8 mouse cellular contexts compared by ENCODE assay signal in genomic region chr11:22437140-22437850, GRCm38 (mm10).
DNase-seq lines count a peak whose midpoint lies in the region; ATAC-seq and TF ChIP-seq lines count a peak whose summit lies in the region.

No protein-coding gene starts in this region.

- no peaks in the 10 kb centered on the region for H3K9me3 ChIP-seq in hindbrain, embryonic 13.5 days
- no peaks in the 10 kb centered on the region for H3K9me3 ChIP-seq in stomach, embryonic 15.5 days

- peak; percentile 71 for TF ChIP-seq CTCF in gastrocnemius, adult 2 months (IDR thresholded peaks at IDR 0.05)

- intact Hi-C loops in gastrocnemius, adult 2 months (cut with DNase I), result loop anchor here (5.0 kb wide), 4 partner anchors 65 to 210 kb away; no protein-coding TSS in a partner anchor
- intact Hi-C loops in left cerebral cortex, postnatal 10 days (cut with DNase I), result no loop called here

- peak overlapping the region; percentile 96 for H3K27ac ChIP-seq in gastrocnemius, adult 2 months
- no peak overlapping the region for H3K27ac ChIP-seq in hindbrain, embryonic 13.5 days
- H3K27ac ChIP-seq in stomach, embryonic 15.5 days, result peak overlapping the region; percentile 86

- no peak overlapping the region for H3K9ac ChIP-seq in hindbrain, embryonic 13.5 days
- no peak overlapping the region for H3K9ac ChIP-seq in stomach, embryonic 15.5 days

- WGBS in hindbrain, embryonic 13.5 days, result 17% methylated on average over 5 of the region's 5 CpGs
- 6% methylated on average over 5 of the region's 5 CpGs for WGBS in stomach, embryonic 15.5 days

- peak; percentile 88 for DNase-seq in MN1 (ENCODE audit: low spot score)
- peak; percentile 5 for DNase-seq in cerebellum, adult 9-11 months
- DNase-seq in gastrocnemius, adult 2 months, result peak; percentile 89
- DNase-seq in left cerebral cortex, postnatal 10 days (ENCODE audit: extremely low spot score in 1 of 2, low spot score in 2 of 2), result peak; percentile 24 to 69

- ATAC-seq in hindbrain, embryonic 13.5 days (ENCODE audit: low FRiP score), result peak; percentile 84
- ATAC-seq in megakaryocyte progenitor cell, adult 5-6 weeks (replicated peaks; ENCODE audit: poor library complexity), result peak; percentile 69
- peak; percentile 98 for ATAC-seq in stomach, embryonic 15.5 days (ENCODE audit: insufficient read depth, low FRiP score, low read depth)
- no peak for ATAC-seq in activated CD4-positive, CD25-positive, alpha-beta regulatory T cell, adult 4 months

- 0 out of 2 replicates have a peak, but pooled peaks cover 6% of the 10 kb centered on the region for H3K4me1 ChIP-seq in hindbrain, embryonic 13.5 days (replicated peaks)
- H3K4me1 ChIP-seq in stomach, embryonic 15.5 days, result peaks cover 9% of the 10 kb centered on the region; the same call in 1 of the 2 replicates

- peak overlapping the region; percentile 24 for H3K4me3 ChIP-seq in gastrocnemius, adult 2 months
- no peak overlapping the region for H3K4me3 ChIP-seq in hindbrain, embryonic 13.5 days
- H3K4me3 ChIP-seq in stomach, embryonic 15.5 days (replicated peaks), result no peak overlapping the region

- H3K36me3 ChIP-seq in hindbrain, embryonic 13.5 days, result no peaks in the 10 kb centered on the region
- no peaks in the 10 kb centered on the region for H3K36me3 ChIP-seq in stomach, embryonic 15.5 days

- no peak overlapping the region for H3K4me2 ChIP-seq in hindbrain, embryonic 13.5 days
- peak overlapping the region; percentile 23; the same call in 1 of the 2 replicates for H3K4me2 ChIP-seq in stomach, embryonic 15.5 days

- no peaks in the 10 kb centered on the region for H3K27me3 ChIP-seq in hindbrain, embryonic 13.5 days
- H3K27me3 ChIP-seq in stomach, embryonic 15.5 days (replicated peaks), result no peaks in the 10 kb centered on the region

Comparison
In these comparisons a context has a peak if more than half of its experiments do, and no peak if none do; other contexts are left out.
1. DNase-seq: peak in every context shown above with its lines; median percentile 89 in gastrocnemius, adult 2 months; 88 in MN1; 46 in left cerebral cortex, postnatal 10 days; 5 in cerebellum, adult 9-11 months.